Mouse (Mus musculus): Measurements from ENCODE around the gene Ipo11. TPM values are rescaled to one million over a fixed set of nuclear protein-coding genes. Genes with fewer than 3 reads are reported as not detected.

Ipo11 gene
- total and polyA plus RNA-seq, 3 experiments: 41.2 to 91.5 (median 52.4) TPM

- peak; percentile 29 for DNase-seq (ENCODE audit: extremely low read depth)
- in situ Hi-C loops (cut with MboI; ENCODE audit: low pct_ligation_motif_present, low pct_unique_long_range_greater_than_20kb, low sequenced_read_pairs) (no loop called here), dilution Hi-C loops (cut with MboI; ENCODE audit: extremely low pct_ligation_motif_present, extremely low pct_unique_long_range_greater_than_20kb, low sequenced_read_pairs) (no loop called here)
- no peak overlapping the region for H3K4me2 ChIP-seq (ENCODE audit: insufficient read depth, low read depth, poor library complexity, severe bottlenecking)
- no peak overlapping the region for H3K27ac ChIP-seq (ENCODE audit: insufficient read depth, low read depth)
- H3K9ac ChIP-seq (ENCODE audit: insufficient read depth, low read depth): no peak overlapping the region
- no peaks in the 10 kb centered on the region for H3K9me3 ChIP-seq (replicated peaks; ENCODE audit: low read length)
- H3K4me3 ChIP-seq (replicated peaks in 1 of 3; ENCODE audit: low read depth in 2 of 3, low read length in 2 of 3, poor library complexity in 1 of 3): no peak overlapping the region
- TF ChIP-seq MXI1 (IDR thresholded peaks at IDR 0.05; ENCODE audit: low read depth, low read length): no peak
- TF ChIP-seq BHLHE40 (IDR thresholded peaks at IDR 0.05; ENCODE audit: low read depth, low read length): no peak
- peak; percentile 19; the same call in 1 of the 2 replicates for TF ChIP-seq SMC3 (IDR thresholded peaks at IDR 0.05; ENCODE audit: low read depth, low read length)
- no peak for TF ChIP-seq MYC (IDR thresholded peaks at IDR 0.05; ENCODE audit: low read depth, low read length)
- no peak for TF ChIP-seq CHD1 (IDR thresholded peaks at IDR 0.05; ENCODE audit: low read depth, low read length)
- no peak for TF ChIP-seq NRF1 (IDR thresholded peaks at IDR 0.05; ENCODE audit: low read depth, low read length)
- TF ChIP-seq MAFK (IDR thresholded peaks at IDR 0.05; ENCODE audit: insufficient replicate concordance, low read length): peak; percentile 45; the same call in 1 of the 2 replicates
- TF ChIP-seq RAD21 (IDR thresholded peaks at IDR 0.05; ENCODE audit: low read depth, low read length): peak; percentile 57
- no peak for TF ChIP-seq JUND (conservative IDR thresholded peaks at IDR 0.05; ENCODE audit: low read depth, low read length)
- no peak for TF ChIP-seq JUN (IDR thresholded peaks at IDR 0.05; ENCODE audit: insufficient read depth, low read depth, low read length)
- no peak for TF ChIP-seq ZMIZ1 (IDR thresholded peaks at IDR 0.05; ENCODE audit: low read depth, low read length)
- TF ChIP-seq KAT2A (IDR thresholded peaks at IDR 0.05; ENCODE audit: insufficient replicate concordance, low read length): no peak
- no peak for TF ChIP-seq MAX (IDR thresholded peaks at IDR 0.05; ENCODE audit: low read length)
- TF ChIP-seq EP300 (IDR thresholded peaks at IDR 0.05; ENCODE audit: low read length): no peak
- TF ChIP-seq ELF1 (IDR thresholded peaks at IDR 0.05; ENCODE audit: low read depth, low read length): no peak
- TF ChIP-seq ZC3H11A (IDR thresholded peaks at IDR 0.05; ENCODE audit: low read depth, low read length): no peak
- TF ChIP-seq TBP (conservative IDR thresholded peaks at IDR 0.05; ENCODE audit: low read depth, low read length): no peak
- no peak for TF ChIP-seq IRF4 (IDR thresholded peaks at IDR 0.05; ENCODE audit: low read depth, low read length)
- no peak for TF ChIP-seq ETS1 (conservative IDR thresholded peaks at IDR 0.05; ENCODE audit: low read depth, low read length)
- no peak for TF ChIP-seq SIN3A (IDR thresholded peaks at IDR 0.05; ENCODE audit: low read length)
- no peak for TF ChIP-seq MAZ (IDR thresholded peaks at IDR 0.05; ENCODE audit: low read depth, low read length)
- TF ChIP-seq NELFE (IDR thresholded peaks at IDR 0.05; ENCODE audit: low read depth, low read length): no peak
- no peak for TF ChIP-seq PAX5 (IDR thresholded peaks at IDR 0.05; ENCODE audit: low read length)
- TF ChIP-seq UBTF (IDR thresholded peaks at IDR 0.05; ENCODE audit: low read depth, low read length): no peak
- TF ChIP-seq CTCF (conservative IDR thresholded peaks at IDR 0.05 in 1 of 2, IDR thresholded peaks at IDR 0.05 in 1 of 2; ENCODE audit: low read depth in 2 of 2, low read length in 2 of 2): peak in 1 of 2 experiments; percentile 63; a peak in 3 of 4 replicates
- no peak for TF ChIP-seq TCF12 (IDR thresholded peaks at IDR 0.05; ENCODE audit: low read depth, low read length)
- no peak for TF ChIP-seq USF1 (IDR thresholded peaks at IDR 0.05; ENCODE audit: low read depth, low read length)
- TF ChIP-seq E2F4 (IDR thresholded peaks at IDR 0.05; ENCODE audit: insufficient replicate concordance, low read depth, low read length): no peak
- TF ChIP-seq MEF2A (IDR thresholded peaks at IDR 0.05; ENCODE audit: borderline replicate concordance, low read depth, low read length): no peak
- TF ChIP-seq POLR2AphosphoS2 (IDR thresholded peaks at IDR 0.05; ENCODE audit: low read depth, low read length): no peak
- peaks cover 6% of the 10 kb centered on the region for H3K79me2 ChIP-seq (replicated peaks; ENCODE audit: control insufficient read depth, extremely low read depth, insufficient read depth, poor library complexity, severe bottlenecking)
- H3K27me3 ChIP-seq (replicated peaks): no peaks in the 10 kb centered on the region
- peaks cover 0 to 5% of the 10 kb centered on the region in 2 experiments; a peak in 1 of 4 replicates for H3K4me1 ChIP-seq (ENCODE audit: control insufficient read depth in 1 of 2, insufficient read depth in 2 of 2)
- peaks cover 23 to 78% of the 10 kb centered on the region in 2 experiments for H3K36me3 ChIP-seq (replicated peaks in 1 of 2; ENCODE audit: control insufficient read depth in 1 of 2, insufficient read depth in 1 of 2, low read length in 1 of 2)
Measured at GRCm38 (mm10) chr13:106918322-106919050, 18.3 kb downstream of the Ipo11 start.
